Mouse (Mus musculus) hindbrain, embryonic 10.5 days (tissue): ENCODE results near the gene C1s2. TPM values are rescaled to one million over a fixed set of nuclear protein-coding genes. Genes with fewer than 3 reads are reported as not detected.
"Not testable (repeated sequence)": the region's sequence is repeated elsewhere in the genome, so short reads cannot be mapped to it uniquely, and the experiment has no call there.

ENCODE experiments used
- DNase-seq: peaks from one replicate; pipeline ENCODE4 v3.0.0-alpha.2; 2017; ENCODE audit warnings: low spot score
- H3K27ac ChIP-seq: fragments of 300-500 bp; sonication (generic); 2 replicates; pipeline ENCODE4 v1.5.1; 2016; ENCODE audit warnings: mild to moderate bottlenecking, moderate library complexity
- H3K27me3 ChIP-seq: fragments of 300-500 bp; sonication (generic); 2 replicates; pipeline ENCODE4 v1.6.1; 2016; ENCODE audit warnings: mild to moderate bottlenecking; ENCODE audit not compliant: poor library complexity, insufficient read depth, severe bottlenecking
- H3K36me3 ChIP-seq: fragments of 300-500 bp; sonication (generic); 2 replicates; pipeline ENCODE4 v1.6.1; 2016; ENCODE audit warnings: mild to moderate bottlenecking, moderate library complexity
- H3K4me1 ChIP-seq: fragments of 300-500 bp; sonication (generic); replicated peaks from 2 replicates; pipeline ENCODE4 v1.6.1; 2016; ENCODE audit warnings: mild to moderate bottlenecking
- H3K4me3 ChIP-seq: fragments of 300-500 bp; sonication (generic); 2 replicates; pipeline ENCODE4 v1.5.1; 2016; ENCODE audit warnings: mild to moderate bottlenecking, moderate library complexity
- H3K9me3 ChIP-seq: fragments of 300-500 bp; sonication (generic); 2 replicates; pipeline ENCODE4 v1.6.1; 2016; ENCODE audit warnings: mild to moderate bottlenecking, moderate library complexity
- whole genome bisulfite sequencing: fragments of 180-500 bp; shearing (Covaris S2); methylation state at CpG from one replicate; pipeline ENCODE4 v1.1.7; 2016; 5-methylcytosine and 5-hydroxymethylcytosine counted together
- polyA plus RNA-seq: library from polyadenylated mRNA; unstranded; fragments of >200 nt; fragmentation: Nextera tagmentation; extraction: Ambion mirVana; gene quantifications from 2 replicates; pipeline ENCODE4 v1.2.1, GENCODE M21; 2016

Gene C1s2
- polyA plus RNA-seq, 1 experiment from 2014 or later: not detected

- H3K9me3 ChIP-seq: no peaks in the 10 kb centered on the region
- peak overlapping the region; percentile 63 for H3K4me3 ChIP-seq
- 22% methylated on average over 13 of the region's 13 CpGs for WGBS
- H3K4me1 ChIP-seq: peaks cover 15% of the 10 kb centered on the region
- H3K36me3 ChIP-seq: no peaks in the 10 kb centered on the region
- DNase-seq: no peak
- peak overlapping the region; percentile 87 for H3K27ac ChIP-seq
- no peaks in the 10 kb centered on the region for H3K27me3 ChIP-seq
Observed at GRCm38 (mm10) chr6:124663424-124663795, 27.5 kb upstream of the C1s2 start.

GRCm38 (mm10) chr6:124662477-124663423 lies 26.9 kb upstream of the C1s2 start, which contains the start of gene Lpcat3:
Gene Lpcat3, plus strand, starts transcription at chr6:124663027.
- H3K4me3 ChIP-seq: peak within 1 kb of the TSS; percentile 63
- WGBS: under 1% methylated on average over 75 of the region's 87 CpGs

GRCm38 (mm10) chr6:124661995-124662394 lies 26.1 kb upstream of the C1s2 start:
- Histone ChIP-seq H3K4me1 (peaks cover 15% of the 10 kb centered on the region), H3K36me3 (no peaks in the 10 kb centered on the region), H3K4me3 (peak overlapping the region; percentile 63), H3K9me3 (no peaks in the 10 kb centered on the region), H3K27me3 (no peaks in the 10 kb centered on the region), H3K27ac (peak overlapping the region; percentile 87)
- DNase-seq: no peak
- 33% methylated on average over 6 of the region's 6 CpGs for WGBS

More at GRCm38 (mm10) chr6:124662477-124663423, 26.9 kb upstream of the C1s2 start, which contains the start of gene Lpcat3:
- Histone ChIP-seq H3K9me3 (no peaks in the 10 kb centered on the region), H3K27ac (peak within 1 kb of the TSS; percentile 87), H3K4me1 (peaks cover 15% of the 10 kb centered on the region), H3K36me3 (no peaks in the 10 kb centered on the region), H3K27me3 (no peaks in the 10 kb centered on the region)
- peak; percentile 99 for DNase-seq

- no peaks in the 10 kb centered on the region for H3K9me3 ChIP-seq
- no peak overlapping the region for H3K27ac ChIP-seq
- no peaks in the 10 kb centered on the region for H3K36me3 ChIP-seq
- no peak overlapping the region for H3K4me3 ChIP-seq
- WGBS: 95% methylated on average over 4 of the region's 4 CpGs
- no peak for DNase-seq
- peaks cover 15% of the 10 kb centered on the region for H3K4me1 ChIP-seq
- H3K27me3 ChIP-seq: no peaks in the 10 kb centered on the region
Observed at GRCm38 (mm10) chr6:124661156-124661806, 25.4 kb upstream of the C1s2 start.

- Histone ChIP-seq H3K4me3 (no peak overlapping the region), H3K27ac (no peak overlapping the region), H3K9me3 (peaks cover 11% of the 10 kb centered on the region), H3K4me1 (peaks cover 6% of the 10 kb centered on the region; the same call in 1 of the 2 replicates), H3K36me3 (no peaks in the 10 kb centered on the region), H3K27me3 (no peaks in the 10 kb centered on the region)
- DNase-seq: no peak
- WGBS: 76% methylated on average over 2 of the region's 2 CpGs
Observed at GRCm38 (mm10) chr6:124658067-124658466, 22.2 kb upstream of the C1s2 start.

- no peaks in the 10 kb centered on the region for H3K4me1 ChIP-seq
- no peaks in the 10 kb centered on the region for H3K27me3 ChIP-seq
- DNase-seq: no peak
- peaks cover 14% of the 10 kb centered on the region for H3K9me3 ChIP-seq
- no peaks in the 10 kb centered on the region for H3K36me3 ChIP-seq
- no peak overlapping the region for H3K4me3 ChIP-seq
- no peak overlapping the region for H3K27ac ChIP-seq
- 72% methylated on average over 6 of the region's 6 CpGs for WGBS
Observed at GRCm38 (mm10) chr6:124655893-124656292, 20.0 kb upstream of the C1s2 start.

GRCm38 (mm10) chr6:124646394-124646793 lies 10.5 kb upstream of the C1s2 start:
- Histone ChIP-seq H3K4me1 (no peaks in the 10 kb centered on the region), H3K4me3 (no peak overlapping the region), H3K36me3 (no peaks in the 10 kb centered on the region), H3K9me3 (peaks cover 3% of the 10 kb centered on the region; the same call in 1 of the 2 replicates), H3K27ac (no peak overlapping the region), H3K27me3 (no peaks in the 10 kb centered on the region)
- 79% methylated on average over 1 of the region's 1 CpGs for WGBS
- no peak for DNase-seq

- WGBS: 36% methylated on average over 8 of the region's 8 CpGs
- no peaks in the 10 kb centered on the region for H3K27me3 ChIP-seq
- H3K9me3 ChIP-seq: no peaks in the 10 kb centered on the region
- no peaks in the 10 kb centered on the region for H3K4me1 ChIP-seq
- no peak overlapping the region for H3K4me3 ChIP-seq
- no peak overlapping the region for H3K27ac ChIP-seq
- no peaks in the 10 kb centered on the region for H3K36me3 ChIP-seq
- peak; percentile 61 for DNase-seq
Observed at GRCm38 (mm10) chr6:124640997-124641396, 5.1 kb upstream of the C1s2 start.

- Histone ChIP-seq H3K4me3 (no peak overlapping the region), H3K9me3 (no peaks in the 10 kb centered on the region), H3K27me3 (no peaks in the 10 kb centered on the region), H3K36me3 (no peaks in the 10 kb centered on the region), H3K4me1 (no peaks in the 10 kb centered on the region), H3K27ac (no peak overlapping the region)
- WGBS: 88% methylated on average over 4 of the region's 4 CpGs
- DNase-seq: no peak
Observed at GRCm38 (mm10) chr6:124640041-124640440, 4.2 kb upstream of the C1s2 start.

- not testable (repeated sequence) for H3K27me3 ChIP-seq, DNase-seq, H3K36me3 ChIP-seq, H3K4me3 ChIP-seq, H3K9me3 ChIP-seq, H3K27ac ChIP-seq, H3K4me1 ChIP-seq
- 48% methylated on average over 6 of the region's 6 CpGs for WGBS
Observed at GRCm38 (mm10) chr6:124636858-124637460, 1.1 kb upstream of the C1s2 start.

- no peak for DNase-seq
- H3K4me3 ChIP-seq: no peak overlapping the region
- H3K4me1 ChIP-seq: no peaks in the 10 kb centered on the region
- no peaks in the 10 kb centered on the region for H3K36me3 ChIP-seq
- no peaks in the 10 kb centered on the region for H3K9me3 ChIP-seq
- no peaks in the 10 kb centered on the region for H3K27me3 ChIP-seq
- WGBS: 83% methylated on average over 4 of the region's 4 CpGs
- no peak overlapping the region for H3K27ac ChIP-seq
Observed at GRCm38 (mm10) chr6:124630763-124631162, 5.1 kb downstream of the C1s2 start.

GRCm38 (mm10) chr6:124626184-124626583 lies 9.7 kb downstream of the C1s2 start:
- WGBS: 30% methylated on average over 1 of the region's 1 CpGs
- not testable (repeated sequence) for H3K27ac ChIP-seq, H3K4me1 ChIP-seq, H3K36me3 ChIP-seq, DNase-seq, H3K4me3 ChIP-seq, H3K27me3 ChIP-seq, H3K9me3 ChIP-seq

GRCm38 (mm10) chr6:124625612-124626011 lies 10.3 kb downstream of the C1s2 start:
- Histone ChIP-seq H3K36me3 (no peaks in the 10 kb centered on the region), H3K4me1 (no peaks in the 10 kb centered on the region), H3K9me3 (peaks cover 7% of the 10 kb centered on the region; the same call in 1 of the 2 replicates), H3K27ac (no peak overlapping the region), H3K27me3 (no peaks in the 10 kb centered on the region), H3K4me3 (no peak overlapping the region)
- 89% methylated on average over 13 of the region's 13 CpGs for WGBS
- DNase-seq: no peak
